Mouse (Mus musculus) adrenal gland, adult 18-20 months (tissue): ENCODE results near the gene Xlr3c. TPM values are rescaled to one million over a fixed set of nuclear protein-coding genes. Genes with fewer than 3 reads are reported as not detected.
"Not testable (repeated sequence)": the region's sequence is repeated elsewhere in the genome, so short reads cannot be mapped to it uniquely, and the experiment has no call there.

Experiments
- DNase-seq, 2 experiments: peaks; one replicate each; pipeline ENCODE4 v3.0.0; 2021 to 2022; ENCODE audit warnings: low spot score in 2 of 2
- long read RNA-seq, 2 experiments: library from polyadenylated mRNA; stranded (forward); transcript quantifications; one replicate each; pipeline ENCODE4 v2.0.0; 2021
- total RNA-seq, 2 experiments: library from RNA; stranded (reverse); gene quantifications; 1 replicate in 1 of 2; 2 replicates in 1 of 2; pipeline ENCODE4 v1.2.3; 2021

The Xlr3c gene
- total RNA-seq = not detected
- long read RNA-seq, experiment 1 = 0 reads
- long read RNA-seq, experiment 2 = 0 reads

DNA sequence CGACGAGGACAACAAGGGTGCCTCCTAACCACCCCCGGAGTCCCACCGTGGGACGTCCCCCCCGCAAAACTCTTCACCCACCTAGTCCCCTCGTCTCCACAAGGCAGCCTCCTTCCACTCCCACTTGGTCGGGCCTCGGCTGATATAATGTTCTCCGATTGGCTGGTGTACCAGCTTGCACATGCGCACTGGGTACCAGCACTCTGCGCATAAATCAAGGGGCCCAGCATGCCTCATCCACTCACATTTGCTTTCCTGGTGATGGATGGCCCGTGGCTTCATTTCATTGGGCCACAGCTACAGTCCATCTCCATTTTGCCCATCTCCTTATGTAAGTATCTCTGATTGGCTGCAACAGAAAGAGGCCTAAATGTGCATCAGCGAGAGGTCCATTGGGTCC, at the start of gene Xlr3c:
Gene Xlr3c, minus strand, starts transcription at position 121 of the 400 bp plus-strand sequence.
- DNase-seq = not testable (repeated sequence)

DNA sequence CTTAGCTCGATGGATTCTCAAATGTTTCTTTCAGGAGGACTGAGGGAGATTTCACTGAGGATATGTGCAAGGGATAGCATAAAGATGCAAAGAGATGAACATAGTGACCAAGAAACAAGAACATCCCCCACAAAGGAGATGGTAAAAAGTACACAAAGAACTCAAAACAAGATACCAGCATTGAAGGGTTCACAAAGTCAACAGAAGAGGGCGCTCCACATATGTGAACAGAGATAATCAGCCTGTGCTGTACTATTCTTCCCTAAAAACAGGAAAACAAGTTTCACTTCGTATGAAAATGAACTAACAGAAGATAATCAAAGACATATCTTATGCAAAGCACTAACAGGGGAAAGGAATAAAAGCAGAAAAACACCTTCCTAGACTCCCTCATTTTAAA, 47.3 kb upstream of the Xlr3c start:
- DNase-seq = peak; percentile 7 to 24

DNA sequence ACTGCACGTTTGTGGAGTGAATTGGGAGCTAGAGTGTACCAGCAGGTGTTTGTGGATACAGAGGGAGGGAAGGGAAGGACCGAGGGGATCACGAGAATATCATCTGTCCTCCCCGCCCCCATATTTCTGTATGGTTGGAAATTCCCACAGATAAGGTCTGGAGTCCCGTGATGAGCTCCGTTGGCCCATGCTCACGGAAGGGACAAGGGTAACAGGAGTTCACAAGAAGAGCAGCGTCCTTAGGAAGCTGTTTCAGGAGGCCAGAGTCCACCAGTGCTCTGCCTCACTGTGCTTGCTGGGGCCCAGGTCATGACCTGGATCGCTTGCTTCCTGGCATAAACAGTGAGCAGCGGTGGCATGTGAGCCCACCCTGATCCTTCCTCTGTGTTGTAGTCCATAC, 30.6 kb upstream of the Xlr3c start:
- not testable (repeated sequence) for DNase-seq

DNA sequence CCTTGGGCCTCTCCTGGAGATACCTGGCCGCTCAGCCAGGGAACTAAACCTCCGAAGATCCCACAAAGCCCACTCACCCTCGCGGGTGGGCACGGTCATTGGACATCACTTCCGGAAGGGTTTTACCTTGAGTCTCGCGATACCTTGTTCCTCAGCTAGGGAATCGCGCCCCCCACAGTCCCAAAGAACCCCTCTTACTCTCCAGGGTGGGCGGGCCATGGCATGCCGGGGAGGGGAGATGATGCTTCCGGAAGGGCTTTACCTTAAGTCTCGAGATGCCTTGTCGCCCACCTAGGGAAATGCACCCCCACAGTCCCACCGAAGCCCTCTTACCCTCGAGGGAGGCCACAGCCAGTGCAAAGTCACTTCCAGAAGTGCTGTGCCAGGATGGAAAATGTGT, 27.7 kb upstream of the Xlr3c start, which contains the start of the genes Xlr5a and Xlr5c:
Gene Xlr5a, minus strand, starts transcription at position 101 of the 400 bp plus-strand sequence.
Gene Xlr5c, minus strand, starts transcription at position 101 of the 400 bp plus-strand sequence.
- DNase-seq = not testable (repeated sequence)

DNA sequence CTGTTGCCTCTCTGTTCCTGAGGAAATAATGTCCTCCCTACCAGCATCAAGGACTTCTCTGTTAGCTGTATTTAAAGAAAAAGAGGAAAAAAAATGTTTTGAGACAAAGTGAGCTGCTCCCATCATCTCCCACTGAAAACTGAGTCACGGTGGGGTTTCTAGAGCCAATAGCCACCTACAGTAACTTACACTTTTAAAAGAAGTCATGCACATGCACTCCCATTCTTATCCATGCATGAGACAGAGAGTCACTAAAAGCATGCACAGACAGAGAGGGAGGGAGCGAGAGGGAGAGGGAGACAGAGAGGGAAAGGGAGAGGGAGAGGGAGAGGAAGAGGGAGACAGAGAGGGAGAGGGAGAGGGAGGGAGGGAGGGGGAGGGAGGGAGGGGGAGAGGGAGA, 2.8 kb downstream of the Xlr3c start:
- not testable (repeated sequence) for DNase-seq

DNA sequence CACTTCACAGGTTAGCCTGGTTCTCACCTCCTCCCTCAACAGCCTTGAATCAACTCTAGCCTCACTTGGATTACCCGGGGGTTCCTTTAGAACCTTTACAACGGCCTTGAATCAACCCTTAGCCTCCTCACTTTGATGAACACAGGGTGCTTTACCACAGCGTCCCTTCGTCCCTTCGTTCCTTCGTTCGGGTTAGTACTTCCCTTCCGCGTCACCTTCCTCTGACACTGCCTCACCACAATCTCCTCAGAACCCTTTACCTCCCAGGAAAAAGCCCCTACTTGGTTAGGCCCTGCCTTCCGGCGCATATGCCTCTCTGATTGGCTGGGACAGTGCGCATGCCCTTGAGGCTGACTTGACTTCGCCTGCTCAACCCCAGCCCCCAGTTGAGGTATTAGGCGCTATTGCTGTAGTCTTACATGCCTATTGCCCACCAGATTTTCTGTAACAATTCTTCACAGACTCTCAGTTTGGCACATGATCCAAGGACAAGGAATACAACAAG, 22.3 kb downstream of the Xlr3c start, which contains the start of gene Xlr4c:
Gene Xlr4c, minus strand, starts transcription at position 310 of the 505 bp plus-strand sequence.
- DNase-seq = not testable (repeated sequence)

DNA sequence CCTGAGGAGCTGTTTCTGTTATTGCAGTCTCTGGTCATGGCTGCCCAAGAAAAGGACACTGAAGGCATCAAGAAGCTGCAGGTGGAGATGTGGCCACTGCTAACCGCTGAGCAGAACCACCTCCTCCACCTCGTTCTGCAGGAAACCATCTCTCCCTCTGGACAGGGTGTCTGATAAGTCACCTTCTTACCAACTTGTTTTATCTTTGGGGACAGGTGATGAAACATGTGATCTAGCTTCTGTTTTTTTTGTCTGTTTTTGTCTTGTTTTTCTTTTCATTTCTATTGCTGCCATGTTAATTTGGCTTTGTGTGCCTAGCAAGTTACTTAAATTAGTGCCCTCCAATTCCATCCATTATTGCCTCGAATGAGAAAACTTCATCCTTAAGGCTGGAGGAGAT, 35.9 kb downstream of the Xlr3c start:
- no peak for DNase-seq

DNA sequence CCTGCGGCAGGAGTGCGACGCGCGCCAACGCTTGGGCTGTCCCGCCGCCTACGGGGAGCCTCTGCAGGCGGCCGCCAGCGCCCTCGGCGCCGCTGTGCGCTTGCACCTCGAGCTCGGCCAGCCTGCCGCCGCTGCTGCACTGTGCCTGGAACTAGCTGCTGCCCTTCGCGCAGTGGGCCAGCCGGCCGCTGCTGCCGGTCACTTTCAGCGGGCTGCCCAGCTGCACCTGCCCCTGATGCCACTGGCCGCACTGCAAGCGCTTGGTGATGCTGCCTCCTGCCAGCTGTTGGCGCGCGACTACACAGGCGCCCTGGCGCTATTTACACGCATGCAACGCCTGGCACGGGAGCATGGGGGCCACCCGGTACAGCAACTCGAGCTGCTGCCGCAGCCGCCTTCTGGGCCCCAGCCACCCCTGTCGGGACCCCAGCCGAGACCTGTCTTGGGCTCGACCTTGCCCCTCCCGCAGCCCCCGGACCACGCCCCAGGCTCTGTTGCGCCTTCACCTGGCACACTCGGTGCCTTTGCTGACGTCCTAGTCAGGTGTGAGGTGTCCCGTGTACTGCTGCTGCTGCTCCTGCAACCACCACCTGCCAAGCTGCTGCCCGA, 36.5 kb downstream of the Xlr3c start:
- DNase-seq = no peak

DNA sequence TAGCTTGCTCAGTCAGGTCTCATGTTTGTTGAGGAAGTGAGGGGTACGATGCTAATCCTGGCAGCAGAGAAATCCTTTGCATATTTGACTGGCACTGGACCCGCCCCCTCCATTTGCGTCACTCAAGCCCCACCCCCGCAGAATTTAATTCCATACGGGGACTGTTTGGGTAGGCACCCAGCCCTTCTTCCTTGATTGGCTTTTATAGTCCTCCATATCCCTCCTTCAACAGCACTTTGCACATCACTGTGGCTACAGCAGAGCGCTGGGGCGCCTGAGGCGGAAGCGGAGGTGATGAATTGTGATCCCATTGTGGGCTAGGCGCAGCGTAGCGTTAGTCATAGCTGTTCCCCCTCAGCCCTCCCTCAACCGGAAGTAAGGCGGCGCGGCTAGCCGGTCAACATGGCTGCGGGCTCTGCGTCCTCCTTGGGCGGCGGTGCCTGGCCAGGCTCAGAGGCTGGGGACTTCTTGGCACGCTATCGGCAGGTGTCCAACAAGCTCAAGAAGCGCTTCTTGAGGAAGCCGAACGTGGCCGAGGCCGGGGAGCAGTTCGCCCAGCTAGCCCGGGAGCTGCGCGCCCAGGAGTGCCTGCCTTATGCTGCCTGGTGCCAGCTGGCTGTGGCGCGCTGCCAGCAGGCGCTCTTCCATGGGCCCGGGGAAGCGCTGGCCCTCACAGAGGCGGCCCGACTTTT, 37.1 kb downstream of the Xlr3c start, which contains the start of gene F8a:
Gene F8a, plus strand, starts transcription at position 378 of the 692 bp plus-strand sequence.
- peak; percentile 69 to 73 for DNase-seq

DNA sequence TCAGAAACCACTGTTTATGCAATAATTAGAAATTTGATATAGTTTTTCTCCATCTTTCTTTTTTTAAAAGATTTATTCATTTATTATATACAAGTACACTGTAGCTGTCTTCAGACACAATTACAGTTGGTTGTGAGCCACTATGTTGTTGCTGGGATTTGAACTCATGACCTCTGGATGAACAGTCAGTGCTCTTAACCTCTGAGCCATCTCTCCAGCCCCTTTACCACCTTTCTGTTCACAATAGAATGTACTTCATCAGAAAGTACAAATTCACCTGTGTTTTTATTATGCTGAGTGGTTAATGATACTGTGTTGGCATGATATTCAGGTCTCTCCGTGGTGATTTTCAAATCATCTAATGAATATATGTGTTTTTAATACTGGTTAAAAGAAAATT, 39.8 kb downstream of the Xlr3c start:
- DNase-seq = no peak

DNA sequence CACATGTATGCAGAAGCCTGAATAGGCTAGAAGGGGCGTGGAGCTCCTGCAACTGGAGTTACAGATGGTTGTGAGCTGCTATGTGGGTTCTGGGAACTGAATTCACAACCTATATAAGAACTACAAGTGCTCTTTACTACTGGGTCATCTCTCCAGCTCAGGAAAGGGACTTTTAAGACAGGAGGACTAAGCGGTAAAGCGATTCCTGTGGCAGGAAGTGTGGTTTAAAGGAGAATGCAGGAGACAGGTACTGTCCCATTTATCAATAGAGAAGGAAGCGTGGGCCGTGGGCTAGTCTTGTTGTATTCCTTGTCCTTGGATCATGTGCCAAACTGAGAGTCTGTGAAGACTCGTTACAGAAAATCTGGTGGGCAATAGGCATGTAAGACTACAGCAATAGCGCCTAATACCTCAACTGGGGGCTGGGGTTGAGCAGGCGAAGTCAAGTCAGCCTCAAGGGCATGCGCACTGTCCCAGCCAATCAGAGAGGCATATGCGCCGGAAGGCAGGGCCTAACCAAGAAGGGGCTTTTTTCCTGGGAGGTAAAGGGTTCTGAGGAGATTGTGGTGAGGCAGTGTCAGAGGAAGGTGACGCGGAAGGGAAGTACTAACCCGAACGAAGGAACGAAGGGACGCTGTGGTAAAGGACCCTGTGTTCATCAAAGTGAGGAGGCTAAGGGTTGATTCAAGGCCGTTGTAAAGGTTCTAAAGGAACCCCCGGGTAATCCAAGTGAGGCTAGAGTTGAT, 51.2 kb downstream of the Xlr3c start, which contains the start of gene Xlr4b:
Gene Xlr4b, plus strand, starts transcription at position 515 of the 746 bp plus-strand sequence.
- not testable (repeated sequence) for DNase-seq

Other genes starting within 250 kb of the Xlr3c start
- gene Pnma5, start 228.3 kb downstream of the Xlr3c start, total RNA-seq = under 1 TPM; 0.16 to 0.17 TPM
- under 1 TPM; 0.19 to 0.20 TPM for gene Pnma3, start 200.6 kb downstream of the Xlr3c start, total RNA-seq
- not detected for gene Xlr4a, start 182.9 kb downstream of the Xlr3c start, total RNA-seq
- 1 to 10 TPM in 1 of 2 experiments, under 1 TPM in 1; 0.76 to 1.6 TPM for gene Xlr3a, start 168.3 kb downstream of the Xlr3c start, total RNA-seq
- not detected for gene Gm14685, start 148.3 kb downstream of the Xlr3c start, total RNA-seq
- not detected for gene Xlr5b, start 116.6 kb downstream of the Xlr3c start, total RNA-seq
- not detected for gene DXBay18, start 115.9 kb downstream of the Xlr3c start, total RNA-seq
- not detected for gene Spin2d, start 88.4 kb downstream of the Xlr3c start, total RNA-seq
- gene Xlr3b, start 73.2 kb downstream of the Xlr3c start, total RNA-seq = 10 to 100 TPM in 1 of 2 experiments, 1 to 10 TPM in 1; 5.5 to 15.4 TPM
- gene Xlr4b, start 51.1 kb downstream of the Xlr3c start, total RNA-seq = 1 to 10 TPM; 1.3 to 2.0 TPM
- 1 to 10 TPM; 6.7 to 9.8 TPM for gene F8a, start 37.1 kb downstream of the Xlr3c start, total RNA-seq
- 1 to 10 TPM in 1 of 2 experiments, under 1 TPM in 1; 0.23 to 1.8 TPM for gene Xlr4c, start 22.3 kb downstream of the Xlr3c start, total RNA-seq
- under 1 TPM in 1 of 2 experiments, not detected in 1; 0.53 TPM for gene Xlr5a, start 27.6 kb upstream of the Xlr3c start, total RNA-seq
- gene Xlr5c, start 27.6 kb upstream of the Xlr3c start, total RNA-seq = not detected
- gene Gm45015, start 71.5 kb upstream of the Xlr3c start, total RNA-seq = not detected
- 10 to 100 TPM; 16.0 to 17.7 TPM for gene Zfp275, start 77.2 kb upstream of the Xlr3c start, total RNA-seq
- gene Gm18336, start 133.3 kb upstream of the Xlr3c start, total RNA-seq = not detected
- under 1 TPM; 0.46 to 0.51 TPM for gene Zfp92, start 145.7 kb upstream of the Xlr3c start, total RNA-seq
- gene Trex2, start 170.0 kb upstream of the Xlr3c start, total RNA-seq = not detected
- gene Haus7, start 193.7 kb upstream of the Xlr3c start, total RNA-seq = 10 to 100 TPM; 20.7 to 27.4 TPM
- gene Bgn, start 218.2 kb upstream of the Xlr3c start, total RNA-seq = 100 to 1,000 TPM; 221 to 292 TPM
- 10 to 100 TPM; 42.1 to 52.8 TPM for gene Atp2b3, start 237.7 kb upstream of the Xlr3c start, total RNA-seq